Mouse (Mus musculus): ENCODE measurements around the gene Pef1.

Pef1 gene

GRCm38 (mm10) chr4:130138441-130139213 is 36.3 kb downstream of the Pef1 start:
- DNase-seq (ENCODE audit: low spot score) = no peak

GRCm38 (mm10) chr4:130139214-130139492 is 36.8 kb downstream of the Pef1 start, which contains the start of gene Hcrtr1:
Gene Hcrtr1 (minus strand): TSS chr4:130139359.
- DNase-seq (ENCODE audit: low spot score) = no peak

GRCm38 (mm10) chr4:130140992-130141402 is 38.6 kb downstream of the Pef1 start:
- DNase-seq (ENCODE audit: low spot score) = no peak

- DNase-seq (ENCODE audit: low spot score) = no peak
These were observed 39.4 kb downstream of the Pef1 start for GRCm38 (mm10) chr4:130141786-130142185.

- DNase-seq (ENCODE audit: low spot score) = no peak
These were observed 46.0 kb downstream of the Pef1 start for GRCm38 (mm10) chr4:130148405-130148804.

GRCm38 (mm10) chr4:130154250-130154649 is 51.9 kb downstream of the Pef1 start:
- DNase-seq (ENCODE audit: low spot score) = no peak

- DNase-seq (ENCODE audit: low spot score) = no peak
These were observed 54.5 kb downstream of the Pef1 start for GRCm38 (mm10) chr4:130156812-130157371.

- DNase-seq (ENCODE audit: low spot score) = no peak
These were observed 59.0 kb downstream of the Pef1 start for GRCm38 (mm10) chr4:130161349-130161748.

GRCm38 (mm10) chr4:130163391-130163861 is 61.1 kb downstream of the Pef1 start:
- DNase-seq (ENCODE audit: low spot score) = no peak

GRCm38 (mm10) chr4:130164121-130164520 is 61.8 kb downstream of the Pef1 start:
- DNase-seq (ENCODE audit: low spot score) = no peak

- no peak for DNase-seq (ENCODE audit: low spot score)
These were observed 63.7 kb downstream of the Pef1 start for GRCm38 (mm10) chr4:130166061-130166460.

- DNase-seq (ENCODE audit: low spot score) = no peak
These were observed 64.2 kb downstream of the Pef1 start for GRCm38 (mm10) chr4:130166592-130166991.

GRCm38 (mm10) chr4:130167321-130167720 is 65.0 kb downstream of the Pef1 start:
- DNase-seq (ENCODE audit: low spot score) = no peak

GRCm38 (mm10) chr4:130167814-130168213 is 65.5 kb downstream of the Pef1 start:
- DNase-seq (ENCODE audit: low spot score) = no peak

GRCm38 (mm10) chr4:130168280-130169183 is 66.2 kb downstream of the Pef1 start:
- DNase-seq (ENCODE audit: low spot score) = no peak

GRCm38 (mm10) chr4:130169411-130169971 is 67.1 kb downstream of the Pef1 start:
- DNase-seq (ENCODE audit: low spot score) = no peak

- DNase-seq (ENCODE audit: low spot score) = no peak
These were observed 68.0 kb downstream of the Pef1 start for GRCm38 (mm10) chr4:130170362-130170761.

GRCm38 (mm10) chr4:130171951-130172765 is 69.8 kb downstream of the Pef1 start:
- DNase-seq (ENCODE audit: low spot score) = no peak

GRCm38 (mm10) chr4:130173060-130173822 is 70.9 kb downstream of the Pef1 start:
- no peak for DNase-seq (ENCODE audit: low spot score)

GRCm38 (mm10) chr4:130173911-130174311 is 71.6 kb downstream of the Pef1 start:
- no peak for DNase-seq (ENCODE audit: low spot score)

Measured in urinary bladder, postnatal 10 days (tissue).